Mouse (Mus musculus) cerebellum, postnatal 10 days (tissue): ENCODE results near the gene Spatc1l.

Experiments used
- DNase-seq, 2 experiments: peaks; one replicate each; pipeline ENCODE4 v3.0.0; 2021; ENCODE audit warnings: mixed read lengths in 2 of 2

Spatc1l gene

GRCm38 (mm10) chr10:76602690-76603089, 40.6 kb downstream of the Spatc1l start:
- no peak for DNase-seq

GRCm38 (mm10) chr10:76612473-76612872, 50.4 kb downstream of the Spatc1l start:
- DNase-seq: no peak
